Mouse (Mus musculus) heart, postnatal 0 days (tissue): ENCODE measurements at regions not wholly inside any gene's neighbourhood (a gene's known extent, or its start where the extent isn't known, plus 50 kb on each side); places are given as distances from the start of the nearest gene placed in this dataset.
A peak's percentile ranks its signal among the peaks of the same experiment; 100 is the strongest.

Source experiments
- ATAC-seq: fragments of 200-750 bp; cut with Nextera tagmentation; 2 replicates; pipeline ENCODE4 v1.8.0; 2017; ENCODE audit warnings: low read depth, moderate number of reproducible peaks, moderate library complexity; ENCODE audit not compliant: insufficient read depth
- DNase-seq: peaks from one replicate; pipeline ENCODE4 v3.0.0-alpha.2; 2016; ENCODE audit warnings: low spot score
- H3K27ac ChIP-seq: fragments of 300-500 bp; sonication (generic); 2 replicates; pipeline ENCODE4 v1.5.1; 2014; ENCODE audit warnings: low read depth, mild to moderate bottlenecking
- H3K27me3 ChIP-seq: fragments of 300-500 bp; sonication (generic); 2 replicates; pipeline ENCODE4 v1.6.1; 2014; ENCODE audit warnings: low read length, mixed read lengths; ENCODE audit not compliant: control insufficient read depth, insufficient read depth
- H3K36me3 ChIP-seq: fragments of 300-500 bp; sonication (generic); replicated peaks from 2 replicates; pipeline ENCODE4 v1.6.1; 2014; ENCODE audit warnings: low read length, mixed read lengths; ENCODE audit not compliant: control insufficient read depth, insufficient read depth
- H3K4me1 ChIP-seq: fragments of 300-500 bp; sonication (generic); 2 replicates; pipeline ENCODE4 v1.6.1; 2014; ENCODE audit warnings: antibody characterized with exemption; ENCODE audit not compliant: control insufficient read depth, insufficient read depth
- H3K4me2 ChIP-seq: fragments of 300-500 bp; sonication (generic); 2 replicates; pipeline ENCODE4 v1.6.1; 2014; ENCODE audit warnings: low read depth, mild to moderate bottlenecking, low read length, moderate library complexity
- H3K4me3 ChIP-seq: fragments of 300-500 bp; sonication (generic); 2 replicates; pipeline ENCODE4 v1.5.1; 2014; ENCODE audit warnings: low read depth, low read length
- H3K9ac ChIP-seq: fragments of 300-500 bp; sonication (generic); replicated peaks from 2 replicates; pipeline ENCODE4 v1.6.1; 2014; ENCODE audit warnings: low read depth, low read length, mixed read lengths
- H3K9me3 ChIP-seq: fragments of 300-500 bp; sonication (generic); replicated peaks from 2 replicates; pipeline ENCODE4 v1.6.1; 2016; ENCODE audit warnings: low read length; ENCODE audit not compliant: control insufficient read depth
- CTCF ChIP-seq: IDR thresholded peaks from 2 replicates; pipeline ENCODE4 v1.5.1; 2016; ENCODE audit warnings: antibody characterized with exemption, control low read depth, low read depth
- EP300 ChIP-seq: IDR thresholded peaks from 2 replicates; pipeline ENCODE4 v1.6.1; 2016; ENCODE audit warnings: antibody characterized with exemption, low read depth
- WGBS: fragments of 180-500 bp; shearing (Covaris S2); extraction: QIAGEN DNeasy Blood & Tissue Kit; methylation state at CpG from one replicate; pipeline ENCODE4 v1.1.7; 2014; 5-methylcytosine and 5-hydroxymethylcytosine counted together

GRCm38 (mm10) chr17:14144082-14144481 lies 60.0 kb downstream of the Dact2 start:
- H3K9me3 ChIP-seq = no peaks in the 10 kb centered on the region
- TF ChIP-seq EP300 = no peak
- no peak for TF ChIP-seq CTCF
- no peaks in the 10 kb centered on the region for H3K4me1 ChIP-seq
- no peak overlapping the region for H3K9ac ChIP-seq
- H3K27me3 ChIP-seq = 0 out of 2 replicates have a peak, but pooled peaks cover 2% of the 10 kb centered on the region
- ATAC-seq (no peak), DNase-seq (no peak)
- WGBS = 72% methylated on average over 7 of the region's 7 CpGs
- no peak overlapping the region for H3K27ac ChIP-seq
- H3K4me3 ChIP-seq = no peak overlapping the region
- no peak overlapping the region for H3K4me2 ChIP-seq
- no peaks in the 10 kb centered on the region for H3K36me3 ChIP-seq

GRCm38 (mm10) chr17:14141669-14142068 lies 62.4 kb downstream of the Dact2 start:
- no peak overlapping the region for H3K4me2 ChIP-seq
- no peak for TF ChIP-seq EP300
- no peak for TF ChIP-seq CTCF
- no peaks in the 10 kb centered on the region for H3K36me3 ChIP-seq
- DNase-seq (no peak), ATAC-seq (no peak)
- WGBS = 83% methylated on average over 5 of the region's 5 CpGs
- H3K9me3 ChIP-seq = no peaks in the 10 kb centered on the region
- no peak overlapping the region for H3K4me3 ChIP-seq
- H3K4me1 ChIP-seq = no peaks in the 10 kb centered on the region
- 0 out of 2 replicates have a peak, but pooled peaks cover 2% of the 10 kb centered on the region for H3K27me3 ChIP-seq
- no peak overlapping the region for H3K27ac ChIP-seq
- H3K9ac ChIP-seq = no peak overlapping the region

GRCm38 (mm10) chr17:14140266-14140665 lies 63.8 kb downstream of the Dact2 start:
- no peak overlapping the region for H3K9ac ChIP-seq
- 0 out of 2 replicates have a peak, but pooled peaks cover 2% of the 10 kb centered on the region for H3K27me3 ChIP-seq
- WGBS = 60% methylated on average over 2 of the region's 2 CpGs
- no peaks in the 10 kb centered on the region for H3K9me3 ChIP-seq
- no peak overlapping the region for H3K27ac ChIP-seq
- TF ChIP-seq EP300 (no peak), CTCF (no peak)
- no peak overlapping the region for H3K4me3 ChIP-seq
- no peaks in the 10 kb centered on the region for H3K36me3 ChIP-seq
- DNase-seq (no peak), ATAC-seq (no peak)
- H3K4me1 ChIP-seq = no peaks in the 10 kb centered on the region
- no peak overlapping the region for H3K4me2 ChIP-seq

DNA sequence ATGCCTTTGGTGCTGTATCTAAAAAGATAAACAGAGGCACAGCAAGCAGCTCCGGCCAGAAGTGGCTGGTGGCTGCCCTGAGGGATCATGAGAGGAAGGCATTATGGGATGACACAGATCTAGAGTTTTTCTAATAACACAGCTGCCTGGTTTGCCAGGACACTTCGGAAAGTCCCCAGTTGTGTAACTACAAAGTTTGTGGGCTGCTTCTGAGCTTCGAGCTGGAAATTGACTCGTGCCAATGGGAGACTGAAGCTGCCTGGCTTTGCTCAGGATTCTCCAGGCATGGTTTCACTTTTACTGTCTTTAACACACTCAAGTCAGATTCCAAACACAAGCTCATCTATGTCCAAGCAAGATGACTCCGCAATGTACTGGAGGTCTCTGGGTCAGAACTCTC lies 65.2 kb downstream of the Dact2 start:
- WGBS = 67% methylated on average over 5 of the region's 5 CpGs
- Histone ChIP-seq H3K27ac (no peak overlapping the region), H3K9ac (no peak overlapping the region), H3K36me3 (no peaks in the 10 kb centered on the region), H3K27me3 (no peaks in the 10 kb centered on the region), H3K4me3 (no peak overlapping the region), H3K4me1 (no peaks in the 10 kb centered on the region), H3K4me2 (no peak overlapping the region), H3K9me3 (no peaks in the 10 kb centered on the region)
- no peak for ATAC-seq
- TF ChIP-seq CTCF (no peak), EP300 (no peak)
- no peak for DNase-seq

GRCm38 (mm10) chr17:14136702-14137315 lies 67.3 kb downstream of the Dact2 start:
- Histone ChIP-seq H3K4me1 (no peaks in the 10 kb centered on the region), H3K4me3 (no peak overlapping the region), H3K4me2 (no peak overlapping the region), H3K27me3 (no peaks in the 10 kb centered on the region), H3K27ac (no peak overlapping the region), H3K9me3 (no peaks in the 10 kb centered on the region), H3K36me3 (no peaks in the 10 kb centered on the region), H3K9ac (no peak overlapping the region)
- TF ChIP-seq CTCF (peak; percentile 13; the same call in 1 of the 2 replicates), EP300 (no peak)
- DNase-seq (no peak), ATAC-seq (no peak)
- 57% methylated on average over 6 of the region's 6 CpGs for WGBS

GRCm38 (mm10) chr17:14134604-14135003 lies 69.5 kb downstream of the Dact2 start:
- TF ChIP-seq EP300 = no peak
- TF ChIP-seq CTCF = no peak
- H3K4me2 ChIP-seq = no peak overlapping the region
- H3K9me3 ChIP-seq = no peaks in the 10 kb centered on the region
- ATAC-seq (no peak), DNase-seq (no peak)
- no peak overlapping the region for H3K4me3 ChIP-seq
- no peak overlapping the region for H3K27ac ChIP-seq
- H3K27me3 ChIP-seq = no peaks in the 10 kb centered on the region
- 74% methylated on average over 3 of the region's 3 CpGs for WGBS
- H3K36me3 ChIP-seq = no peaks in the 10 kb centered on the region
- H3K9ac ChIP-seq = no peak overlapping the region
- no peaks in the 10 kb centered on the region for H3K4me1 ChIP-seq
